Mouse (Mus musculus): ENCODE results near the gene Prrx1.

Gene Prrx1

GRCm38 (mm10) chr1:163252796-163253195 is 60.7 kb downstream of the Prrx1 start:
- Histone ChIP-seq H3K36me3 (ENCODE audit: control insufficient read depth, insufficient read depth, low read length, poor library complexity, severe bottlenecking) (no peaks in the 10 kb centered on the region), H3K27me3 (ENCODE audit: control insufficient read depth, insufficient read depth, low read length, poor library complexity, severe bottlenecking) (no peaks in the 10 kb centered on the region)
- DNase-seq (ENCODE audit: low read depth, low spot score), result no peak

DNA sequence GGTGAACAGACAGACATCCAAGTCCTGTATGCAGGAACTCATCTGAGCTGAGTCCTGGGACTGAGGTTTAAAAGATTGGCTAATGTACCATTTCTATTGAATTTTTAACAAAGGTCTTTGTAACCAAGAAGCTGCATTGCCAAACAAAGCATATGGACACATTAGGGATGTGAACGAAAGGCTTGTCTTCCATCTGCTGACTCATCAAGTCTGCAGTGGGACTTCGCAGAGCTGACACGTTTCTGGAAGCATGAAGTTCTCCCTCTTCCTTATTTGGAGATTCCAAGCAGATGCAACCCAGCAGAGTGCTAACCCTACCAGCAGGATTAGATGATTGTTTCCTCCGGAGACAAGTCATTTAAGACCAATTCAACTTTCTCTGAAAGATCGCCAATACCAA is 61.2 kb downstream of the Prrx1 start:
- Histone ChIP-seq H3K27me3 (ENCODE audit: control insufficient read depth, insufficient read depth, low read length, poor library complexity, severe bottlenecking) (no peaks in the 10 kb centered on the region), H3K36me3 (ENCODE audit: control insufficient read depth, insufficient read depth, low read length, poor library complexity, severe bottlenecking) (no peaks in the 10 kb centered on the region)
- DNase-seq (ENCODE audit: low read depth, low spot score), result no peak

DNA sequence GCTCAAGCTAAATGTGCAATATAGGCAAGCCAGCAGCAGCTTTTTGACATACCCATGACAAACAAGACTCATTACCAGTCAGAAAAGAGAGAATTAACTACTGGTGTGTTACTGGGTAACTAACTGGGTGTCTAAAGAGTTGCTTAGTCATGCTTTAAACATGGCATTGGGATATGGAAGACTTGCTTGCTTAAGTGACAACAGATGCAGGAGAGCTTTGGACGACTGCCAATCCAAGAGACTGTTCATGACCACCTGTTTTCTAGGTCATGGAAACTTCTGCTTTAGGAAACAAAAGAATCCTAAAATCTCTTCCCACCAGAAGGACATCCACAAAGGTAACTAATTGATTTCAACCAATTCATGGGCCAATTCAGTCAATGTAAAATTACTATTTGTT is 61.7 kb downstream of the Prrx1 start:
- no peak for DNase-seq (ENCODE audit: low read depth, low spot score)
- H3K27me3 ChIP-seq (ENCODE audit: control insufficient read depth, insufficient read depth, low read length, poor library complexity, severe bottlenecking), result no peaks in the 10 kb centered on the region
- H3K36me3 ChIP-seq (ENCODE audit: control insufficient read depth, insufficient read depth, low read length, poor library complexity, severe bottlenecking), result no peaks in the 10 kb centered on the region

DNA sequence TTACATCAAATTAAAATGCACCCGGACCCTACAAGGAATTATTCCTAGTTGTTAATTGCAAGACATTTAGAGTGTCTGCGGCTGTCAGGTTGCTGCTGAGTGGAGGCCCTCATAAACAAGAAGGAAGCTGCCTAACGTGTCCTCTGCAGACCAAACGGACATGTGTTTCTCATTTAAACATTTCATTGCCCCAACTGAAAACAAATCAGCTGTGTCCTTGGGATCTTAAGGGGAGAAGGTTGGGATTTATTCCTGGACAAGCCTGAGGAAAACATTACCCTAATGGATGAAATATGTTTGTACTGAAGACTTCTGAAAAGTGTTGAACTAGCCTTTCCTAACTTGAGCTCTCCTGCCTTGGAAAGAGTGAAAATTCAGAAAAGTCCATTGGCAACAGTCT is 74.6 kb downstream of the Prrx1 start:
- Histone ChIP-seq H3K36me3 (ENCODE audit: control insufficient read depth, insufficient read depth, low read length, poor library complexity, severe bottlenecking) (no peaks in the 10 kb centered on the region), H3K27me3 (ENCODE audit: control insufficient read depth, insufficient read depth, low read length, poor library complexity, severe bottlenecking) (no peaks in the 10 kb centered on the region)
- no peak for DNase-seq (ENCODE audit: low read depth, low spot score)

DNA sequence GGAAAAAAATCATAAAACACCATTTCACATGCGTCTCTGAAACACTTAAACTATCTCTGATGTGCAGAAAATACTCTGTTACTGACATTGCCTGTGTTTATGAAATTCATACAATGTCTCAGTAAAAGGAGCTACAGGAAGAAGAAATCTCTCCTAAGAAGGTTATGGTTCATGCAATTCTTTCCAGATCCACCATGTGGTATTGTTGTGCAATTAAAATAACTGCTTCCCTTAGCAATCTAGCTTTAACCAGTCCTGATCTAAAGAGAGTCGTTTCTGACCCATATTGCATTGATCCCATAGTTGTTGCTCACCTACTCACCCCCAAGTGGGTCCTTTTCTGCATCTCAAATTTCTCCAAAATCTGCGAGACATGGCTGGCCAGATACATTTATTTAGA is 82.3 kb downstream of the Prrx1 start:
- Histone ChIP-seq H3K27me3 (ENCODE audit: control insufficient read depth, insufficient read depth, low read length, poor library complexity, severe bottlenecking) (no peaks in the 10 kb centered on the region; the same call in 1 of the 2 replicates), H3K36me3 (ENCODE audit: control insufficient read depth, insufficient read depth, low read length, poor library complexity, severe bottlenecking) (no peaks in the 10 kb centered on the region)
- no peak for DNase-seq (ENCODE audit: low read depth, low spot score)

DNA sequence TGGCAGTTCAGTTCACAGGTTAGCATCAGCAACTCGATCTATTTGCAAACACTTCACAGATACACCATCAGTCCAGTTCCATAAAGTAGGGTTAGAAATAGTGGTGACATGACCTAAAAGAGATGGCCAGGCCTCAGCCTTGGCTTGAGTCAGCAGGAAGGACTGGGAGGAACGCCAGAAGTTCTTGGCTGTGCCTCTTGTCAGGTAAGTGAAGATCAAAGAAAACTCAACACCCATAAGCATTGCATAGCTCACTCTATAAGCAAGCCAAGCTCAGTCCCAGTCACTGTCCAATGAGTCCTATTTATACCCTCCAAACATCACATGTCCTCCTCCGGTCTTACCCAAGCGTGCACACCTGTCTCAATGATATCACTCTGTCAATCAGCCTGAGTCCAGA is 87.2 kb downstream of the Prrx1 start:
- no peaks in the 10 kb centered on the region; the same call in 1 of the 2 replicates for H3K27me3 ChIP-seq (ENCODE audit: control insufficient read depth, insufficient read depth, low read length, poor library complexity, severe bottlenecking)
- H3K36me3 ChIP-seq (ENCODE audit: control insufficient read depth, insufficient read depth, low read length, poor library complexity, severe bottlenecking), result no peaks in the 10 kb centered on the region
- no peak for DNase-seq (ENCODE audit: low read depth, low spot score)

DNA sequence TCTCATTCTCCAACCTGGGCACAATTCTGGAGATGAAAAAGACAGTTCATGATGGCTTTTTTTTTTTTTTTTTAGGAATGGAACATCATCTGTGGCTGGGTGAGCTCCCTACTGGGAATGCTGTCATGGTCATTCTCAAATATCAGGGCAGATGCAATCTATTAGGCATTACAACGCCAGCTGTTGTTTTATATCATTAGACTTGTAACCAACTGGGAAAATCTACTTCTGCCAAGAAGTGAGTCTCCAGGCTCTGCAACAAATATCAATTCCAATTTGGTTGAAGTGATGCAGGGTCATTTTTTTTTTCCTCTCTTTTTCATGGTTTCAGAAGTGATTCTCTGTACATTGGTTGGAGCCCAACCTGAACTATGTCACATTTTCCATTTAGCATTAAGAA is 91.7 kb downstream of the Prrx1 start:
- Histone ChIP-seq H3K27me3 (ENCODE audit: control insufficient read depth, insufficient read depth, low read length, poor library complexity, severe bottlenecking) (no peaks in the 10 kb centered on the region), H3K36me3 (ENCODE audit: control insufficient read depth, insufficient read depth, low read length, poor library complexity, severe bottlenecking) (no peaks in the 10 kb centered on the region)
- no peak for DNase-seq (ENCODE audit: low read depth, low spot score)

GRCm38 (mm10) chr1:163208919-163209867 is 104.3 kb downstream of the Prrx1 start:
- Histone ChIP-seq H3K27me3 (ENCODE audit: control insufficient read depth, insufficient read depth, low read length, poor library complexity, severe bottlenecking) (no peaks in the 10 kb centered on the region), H3K36me3 (ENCODE audit: control insufficient read depth, insufficient read depth, low read length, poor library complexity, severe bottlenecking) (no peaks in the 10 kb centered on the region)
- no peak for DNase-seq (ENCODE audit: low read depth, low spot score)

GRCm38 (mm10) chr1:163198767-163199166 is 114.7 kb downstream of the Prrx1 start:
- Histone ChIP-seq H3K36me3 (ENCODE audit: control insufficient read depth, insufficient read depth, low read length, poor library complexity, severe bottlenecking) (no peaks in the 10 kb centered on the region), H3K27me3 (ENCODE audit: control insufficient read depth, insufficient read depth, low read length, poor library complexity, severe bottlenecking) (no peaks in the 10 kb centered on the region)
- DNase-seq (ENCODE audit: low read depth, low spot score), result no peak

GRCm38 (mm10) chr1:163198059-163198458 is 115.5 kb downstream of the Prrx1 start:
- no peaks in the 10 kb centered on the region for H3K27me3 ChIP-seq (ENCODE audit: control insufficient read depth, insufficient read depth, low read length, poor library complexity, severe bottlenecking)
- no peak for DNase-seq (ENCODE audit: low read depth, low spot score)
- no peaks in the 10 kb centered on the region for H3K36me3 ChIP-seq (ENCODE audit: control insufficient read depth, insufficient read depth, low read length, poor library complexity, severe bottlenecking)
